Mouse (Mus musculus): Measurements from ENCODE around the gene Uqcc2.

DNA sequence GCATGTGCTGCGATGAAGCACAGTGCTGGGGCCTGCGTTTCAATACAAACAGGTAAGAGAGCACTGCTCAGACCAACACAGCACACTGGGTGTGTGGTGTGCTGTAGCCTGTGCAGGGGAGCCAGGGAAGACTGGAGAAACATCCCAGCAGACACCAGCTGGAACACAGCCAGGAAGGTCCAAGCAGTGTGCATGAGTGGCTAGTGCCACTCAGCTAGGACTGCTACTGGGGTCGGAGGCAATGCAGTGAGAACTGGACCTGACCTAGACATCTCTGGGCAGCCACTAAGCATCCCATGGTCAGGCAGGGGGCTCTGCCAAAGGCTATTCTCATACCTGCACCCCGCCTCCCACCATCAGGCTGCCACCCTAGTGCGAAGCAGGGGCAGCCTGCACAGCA, 5.5 kb downstream of the Uqcc2 start:
- TF ChIP-seq CTCF (IDR thresholded peaks at IDR 0.05; ENCODE audit: borderline replicate concordance, insufficient read depth, low read length) (no peak), POLR2A (IDR thresholded peaks at IDR 0.05; ENCODE audit: low read depth, low read length) (no peak)
